Mouse (Mus musculus) liver, embryonic 14.5 days (tissue): Measurements from ENCODE around the gene Lgals3.

Source experiments
- CTCF ChIP-seq: IDR thresholded peaks from 2 replicates; pipeline ENCODE4 v1.5.1; 2016; ENCODE audit warnings: antibody characterized with exemption, low read depth, control low read depth
- EP300 ChIP-seq: IDR thresholded peaks from 2 replicates; pipeline ENCODE4 v1.6.1; 2016; ENCODE audit warnings: antibody characterized with exemption, low read depth

- TF ChIP-seq CTCF (no peak), EP300 (peak; percentile 52; the same call in 1 of the 2 replicates)
These were observed 50.5 kb downstream of the Lgals3 start, which contains the start of gene Dlgap5 for GRCm38 (mm10) chr14:47417775-47418665.
